19 mouse cellular contexts compared by ENCODE assay signal in the genomic region with DNA sequence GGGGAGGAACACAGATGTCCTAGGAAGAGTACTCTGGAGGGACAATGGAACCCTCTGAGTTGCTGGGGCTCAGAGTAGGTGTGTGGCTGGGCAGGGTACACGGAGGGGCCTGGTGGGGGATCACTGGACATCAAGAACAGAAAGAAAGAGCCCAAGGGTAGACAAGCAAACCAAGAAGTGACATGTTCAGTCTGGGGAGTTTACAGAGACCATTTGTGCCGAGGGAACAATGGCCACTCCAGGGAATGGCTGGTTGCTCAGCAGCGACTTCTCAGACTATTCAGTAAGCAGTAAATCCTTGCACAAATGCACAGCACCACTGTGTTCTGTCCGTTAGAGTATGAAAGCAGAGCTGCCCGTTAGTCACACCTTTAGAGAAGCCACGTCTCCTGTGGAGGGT.
DNase-seq lines count a peak whose midpoint lies in the region; ATAC-seq lines count a peak whose summit lies in the region.
"Had no signal": no experiment of that assay in that cellular context is flagged by ENCODE, and none has a peak within 500 bp of the region (broad histone marks: within the 10 kb centered on the region; RNA-seq: fewer than 3 reads in every experiment).

No protein-coding gene starts in this region.

- no peak overlapping the region for H3K9ac ChIP-seq in forebrain, embryonic 15.5 days (replicated peaks)
- H3K9ac ChIP-seq in midbrain, embryonic 11.5 days (ENCODE audit: low read length): no peak overlapping the region
- no peak overlapping the region for H3K9ac ChIP-seq in neural tube, embryonic 13.5 days
- H3K9ac ChIP-seq: intestine, embryonic 15.5 days; limb, embryonic 13.5 days; liver, embryonic 14.5 days had no signal

- H3K4me3 ChIP-seq in forebrain, embryonic 15.5 days: no peak overlapping the region
- no peak overlapping the region for H3K4me3 ChIP-seq in midbrain, embryonic 11.5 days (ENCODE audit: low read depth, low read length)
- no peak overlapping the region for H3K4me3 ChIP-seq in neural tube, embryonic 13.5 days
- H3K4me3 ChIP-seq: embryonic facial prominence, embryonic 10.5 days; intestine, embryonic 15.5 days; limb, embryonic 13.5 days had no signal

- no peaks in the 10 kb centered on the region for H3K9me3 ChIP-seq in forebrain, embryonic 15.5 days
- no peaks in the 10 kb centered on the region for H3K9me3 ChIP-seq in midbrain, embryonic 11.5 days (ENCODE audit: control insufficient read depth, low read length)
- no peaks in the 10 kb centered on the region for H3K9me3 ChIP-seq in neural tube, embryonic 13.5 days
- H3K9me3 ChIP-seq: embryonic facial prominence, embryonic 10.5 days; G1E; intestine, embryonic 15.5 days; limb, embryonic 13.5 days had no signal

- H3K4me1 ChIP-seq in forebrain, embryonic 15.5 days: peaks cover 14% of the 10 kb centered on the region; the same call in 1 of the 2 replicates
- H3K4me1 ChIP-seq in midbrain, embryonic 11.5 days (ENCODE audit: control insufficient read depth, insufficient read depth, low read length): peaks cover 7% of the 10 kb centered on the region; the same call in 1 of the 2 replicates
- H3K4me1 ChIP-seq in neural tube, embryonic 13.5 days (replicated peaks): peaks cover 16% of the 10 kb centered on the region
- H3K4me1 ChIP-seq: intestine, embryonic 15.5 days had no signal

- no peaks in the 10 kb centered on the region for H3K36me3 ChIP-seq in forebrain, embryonic 15.5 days
- no peaks in the 10 kb centered on the region for H3K36me3 ChIP-seq in midbrain, embryonic 11.5 days (ENCODE audit: control insufficient read depth, insufficient read depth, low read length)
- no peaks in the 10 kb centered on the region for H3K36me3 ChIP-seq in neural tube, embryonic 13.5 days
- H3K36me3 ChIP-seq: embryonic facial prominence, embryonic 10.5 days; G1E; intestine, embryonic 15.5 days; limb, embryonic 13.5 days had no signal

- DNase-seq in embryo, embryonic 11 days: peak; percentile 26
- DNase-seq in embryo, embryonic 10 days (ENCODE audit: low spot score): no peak
- DNase-seq in midbrain, embryonic 11.5 days (ENCODE audit: low spot score, missing footprints): no peak
- DNase-seq in adrenal gland, postnatal 4 days (ENCODE audit: low spot score in 2 of 2): no peak
- no peak for DNase-seq in kidney, adult 18-20 months
- no peak for DNase-seq in cerebellum, adult 11-12 months
- DNase-seq: adrenal gland, postnatal 36 days; cerebellum, postnatal 25 days; gastrocnemius, postnatal 36 days had no signal

- H3K27me3 ChIP-seq in forebrain, embryonic 15.5 days: no peaks in the 10 kb centered on the region
- H3K27me3 ChIP-seq in midbrain, embryonic 11.5 days (ENCODE audit: control insufficient read depth, insufficient read depth, low read length): no peaks in the 10 kb centered on the region
- H3K27me3 ChIP-seq in neural tube, embryonic 13.5 days: no peaks in the 10 kb centered on the region
- H3K27me3 ChIP-seq: intestine, embryonic 15.5 days; limb, embryonic 13.5 days had no signal

- 0 out of 2 replicates have a peak, but pooled peaks have one; percentile 19 for ATAC-seq in forebrain, embryonic 15.5 days (replicated peaks)
- ATAC-seq in midbrain, embryonic 11.5 days (ENCODE audit: low FRiP score): peak; percentile 57
- peak; percentile 65; the same call in 1 of the 2 replicates for ATAC-seq in neural tube, embryonic 13.5 days (ENCODE audit: low read depth)
- ATAC-seq: CD4-positive, CD25-positive, alpha-beta regulatory T cell, adult 4 months; intestine, embryonic 15.5 days had no signal

- 15% methylated on average over 6 of the region's 6 CpGs for WGBS in forebrain, embryonic 15.5 days
- 27% methylated on average over 6 of the region's 6 CpGs for WGBS in midbrain, embryonic 11.5 days
- WGBS in neural tube, embryonic 13.5 days: 12% methylated on average over 6 of the region's 6 CpGs

- peak overlapping the region; percentile 73 for H3K27ac ChIP-seq in forebrain, embryonic 15.5 days (replicated peaks)
- H3K27ac ChIP-seq in midbrain, embryonic 11.5 days (ENCODE audit: low read depth, low read length): no peak overlapping the region
- H3K27ac ChIP-seq in neural tube, embryonic 13.5 days (replicated peaks): no peak overlapping the region
- H3K27ac ChIP-seq: intestine, embryonic 15.5 days; kidney, postnatal 0 days; limb, embryonic 13.5 days; liver, embryonic 14.5 days had no signal

- no peak overlapping the region for H3K4me2 ChIP-seq in forebrain, embryonic 15.5 days (replicated peaks)
- no peak overlapping the region for H3K4me2 ChIP-seq in midbrain, embryonic 11.5 days
- no peak overlapping the region for H3K4me2 ChIP-seq in neural tube, embryonic 13.5 days
- H3K4me2 ChIP-seq: heart, embryonic 11.5 days; intestine, embryonic 15.5 days; limb, embryonic 13.5 days had no signal
